In the genomic region with DNA sequence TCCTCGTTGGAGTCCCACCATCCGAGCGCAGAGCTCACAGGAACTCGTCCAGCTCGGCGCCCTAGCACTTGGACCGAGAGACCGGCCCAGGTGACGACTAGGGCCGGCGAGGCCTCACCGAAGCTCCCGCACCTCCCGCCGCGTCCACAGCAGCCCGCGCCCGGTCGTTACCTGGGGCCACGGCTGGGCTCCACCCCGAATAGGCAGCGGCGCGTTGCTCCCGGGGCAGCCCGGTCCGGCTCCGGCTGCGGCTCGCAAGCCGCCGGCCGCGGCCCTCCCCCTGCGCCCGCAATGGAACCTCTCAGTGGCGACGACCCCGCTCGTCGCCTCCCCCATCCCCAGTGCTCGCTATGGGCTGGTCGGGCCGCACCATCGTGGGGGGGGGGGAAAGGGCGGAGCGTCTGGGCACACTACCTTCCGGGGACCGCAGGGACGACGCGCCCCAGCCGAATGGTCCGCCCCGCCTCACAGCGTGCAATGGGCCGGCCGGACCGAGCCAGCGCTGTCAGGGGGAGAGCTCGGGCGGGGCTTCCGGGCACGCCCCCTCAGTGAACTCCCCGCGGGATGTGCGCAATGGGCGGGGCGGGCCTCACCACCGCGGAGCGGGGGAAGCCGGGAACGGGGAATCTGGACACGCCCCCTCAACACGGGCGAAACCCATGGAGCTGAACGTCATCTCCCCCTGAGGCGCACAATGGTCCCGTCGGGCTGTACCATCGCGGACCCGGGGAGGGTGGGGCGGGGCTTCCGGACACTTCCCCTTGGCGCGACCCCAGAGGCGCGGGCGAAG, we compare ENCODE assay signal across 8 mouse cellular contexts. TPM values are rescaled to one million over a fixed set of nuclear protein-coding genes. Genes with fewer than 3 reads are reported as not detected.
DNase-seq lines count a peak whose midpoint lies in the region; ATAC-seq and TF ChIP-seq lines count a peak whose summit lies in the region.

Rnf44 (minus strand) TSS at position 350 of the 790 bp plus-strand sequence.

- H3K4me2 ChIP-seq in embryonic facial prominence, embryonic 13.5 days, result peak within 1 kb of the TSS; percentile 89
- H3K4me2 ChIP-seq in limb, embryonic 12.5 days, result peak within 1 kb of the TSS; percentile 95
- peak within 1 kb of the TSS; percentile 95 for H3K4me2 ChIP-seq in midbrain, embryonic 15.5 days

- no peak for TF ChIP-seq POLR2A in kidney, adult 2 months (IDR thresholded peaks at IDR 0.05; ENCODE audit: low read depth, low read length)
- TF ChIP-seq POLR2A in spleen, adult 2 months (IDR thresholded peaks at IDR 0.05; ENCODE audit: low read depth, low read length), result peak; percentile 45

- H3K27ac ChIP-seq in embryonic facial prominence, embryonic 13.5 days, result peak within 1 kb of the TSS; percentile 91
- peak within 1 kb of the TSS; percentile 98 for H3K27ac ChIP-seq in kidney, adult 2 months (ENCODE audit: insufficient read depth, low read depth, low read length)
- peak within 1 kb of the TSS; percentile 88 for H3K27ac ChIP-seq in limb, embryonic 12.5 days
- peak within 1 kb of the TSS; percentile 95 for H3K27ac ChIP-seq in midbrain, embryonic 15.5 days
- peak within 1 kb of the TSS; percentile 98 for H3K27ac ChIP-seq in spleen, adult 2 months (ENCODE audit: insufficient read depth, low read length)

- no peaks in the 10 kb centered on the region for H3K36me3 ChIP-seq in embryonic facial prominence, embryonic 13.5 days
- H3K36me3 ChIP-seq in kidney, adult 2 months (ENCODE audit: control insufficient read depth, insufficient read depth, low read length), result no peaks in the 10 kb centered on the region
- no peaks in the 10 kb centered on the region; the same call in 1 of the 2 replicates for H3K36me3 ChIP-seq in limb, embryonic 12.5 days
- H3K36me3 ChIP-seq in midbrain, embryonic 15.5 days (replicated peaks), result no peaks in the 10 kb centered on the region
- H3K36me3 ChIP-seq in spleen, adult 2 months (ENCODE audit: control insufficient read depth, insufficient read depth, low read length), result no peaks in the 10 kb centered on the region

- peak within 1 kb of the TSS; percentile 97 for H3K9ac ChIP-seq in embryonic facial prominence, embryonic 13.5 days
- H3K9ac ChIP-seq in limb, embryonic 12.5 days (replicated peaks), result peak within 1 kb of the TSS; percentile 90
- peak within 1 kb of the TSS; percentile 99 for H3K9ac ChIP-seq in midbrain, embryonic 15.5 days

- ATAC-seq in embryonic facial prominence, embryonic 13.5 days (ENCODE audit: insufficient number of reproducible peaks, insufficient read depth, low FRiP score, low TSS enrichment, low read depth), result peak; percentile 99
- ATAC-seq in limb, embryonic 12.5 days (ENCODE audit: insufficient number of reproducible peaks, insufficient read depth, low FRiP score, low TSS enrichment, low read depth), result peak; percentile 99
- ATAC-seq in midbrain, embryonic 15.5 days (replicated peaks), result peak; percentile 97

- H3K4me3 ChIP-seq in embryonic facial prominence, embryonic 13.5 days, result peak within 1 kb of the TSS; percentile 97
- peak within 1 kb of the TSS; percentile 89 for H3K4me3 ChIP-seq in kidney, adult 2 months (ENCODE audit: insufficient read depth, low read depth, low read length)
- peak within 1 kb of the TSS; percentile 96 for H3K4me3 ChIP-seq in limb, embryonic 12.5 days (replicated peaks)
- peak within 1 kb of the TSS; percentile 100 for H3K4me3 ChIP-seq in midbrain, embryonic 15.5 days
- peak within 1 kb of the TSS; percentile 75 for H3K4me3 ChIP-seq in spleen, adult 2 months (ENCODE audit: extremely low read depth, insufficient read depth, insufficient read length)

- peak; percentile 98 for DNase-seq in 3134 (ENCODE audit: extremely low read depth, insufficient read length, low spot score)
- peak; percentile 99 to 100 for DNase-seq in adrenal gland, postnatal 36 days
- peak; percentile 97 to 99 for DNase-seq in heart, adult 18-20 months
- DNase-seq in kidney, adult 2 months, result peak; percentile 99
- peak; percentile 98 to 99 for DNase-seq in spleen, adult 2 months (ENCODE audit: low read depth in 1 of 2, low spot score in 2 of 2)

- no peaks in the 10 kb centered on the region for H3K27me3 ChIP-seq in embryonic facial prominence, embryonic 13.5 days
- no peaks in the 10 kb centered on the region for H3K27me3 ChIP-seq in kidney, adult 2 months (replicated peaks; ENCODE audit: control insufficient read depth, insufficient read depth, low read length)
- H3K27me3 ChIP-seq in limb, embryonic 12.5 days, result 0 out of 2 replicates have a peak, but pooled peaks cover 6% of the 10 kb centered on the region
- no peaks in the 10 kb centered on the region for H3K27me3 ChIP-seq in midbrain, embryonic 15.5 days (replicated peaks)
- no peaks in the 10 kb centered on the region for H3K27me3 ChIP-seq in spleen, adult 2 months (ENCODE audit: control insufficient read depth, insufficient read depth, low read length)

- H3K4me1 ChIP-seq in embryonic facial prominence, embryonic 13.5 days, result peaks cover 27% of the 10 kb centered on the region
- H3K4me1 ChIP-seq in kidney, adult 2 months (ENCODE audit: control insufficient read depth, insufficient read depth, low read length), result peaks cover 13% of the 10 kb centered on the region; the same call in 1 of the 2 replicates
- peaks cover 18% of the 10 kb centered on the region for H3K4me1 ChIP-seq in limb, embryonic 12.5 days (replicated peaks)
- H3K4me1 ChIP-seq in midbrain, embryonic 15.5 days, result peaks cover 36% of the 10 kb centered on the region
- H3K4me1 ChIP-seq in spleen, adult 2 months (ENCODE audit: control insufficient read depth, insufficient read depth, insufficient read length), result peaks cover 20% of the 10 kb centered on the region

- TF ChIP-seq CTCF in kidney, adult 2 months (conservative IDR thresholded peaks at IDR 0.05; ENCODE audit: insufficient read depth, insufficient read length, low read depth, low read length), result no peak
- no peak for TF ChIP-seq CTCF in spleen, adult 2 months (IDR thresholded peaks at IDR 0.05; ENCODE audit: extremely low read depth, insufficient read depth, insufficient read length, insufficient replicate concordance)

- no peaks in the 10 kb centered on the region for H3K9me3 ChIP-seq in embryonic facial prominence, embryonic 13.5 days
- H3K9me3 ChIP-seq in limb, embryonic 12.5 days, result no peaks in the 10 kb centered on the region
- H3K9me3 ChIP-seq in midbrain, embryonic 15.5 days, result no peaks in the 10 kb centered on the region

- WGBS in embryonic facial prominence, embryonic 13.5 days, result under 1% methylated on average over 87 of the region's 92 CpGs
- WGBS in kidney, adult 2 months, result under 1% methylated on average over 89 of the region's 92 CpGs
- under 1% methylated on average over 87 of the region's 92 CpGs for WGBS in limb, embryonic 12.5 days
- WGBS in midbrain, embryonic 15.5 days, result under 1% methylated on average over 84 of the region's 92 CpGs
- 1% methylated on average over 86 of the region's 92 CpGs for WGBS in spleen, adult 2 months

RNA-seq across cellular contexts. Expression of gene Rnf44, which starts in this region (rescaled TPM):
- 100 to 1,000 TPM; 107 to 120 TPM for total RNA-seq in adrenal gland, postnatal 36 days (2021)
- 58.3 and 62.8 TPM in 2 replicates for polyA plus RNA-seq in embryonic facial prominence, embryonic 13.5 days (2015; fragmentation: Nextera tagmentation; extraction: Ambion mirVana)
- 10 to 100 TPM; 55.1 to 55.9 TPM for total RNA-seq in heart, adult 18-20 months (2021)
- polyA plus RNA-seq in kidney, adult 2 months (2012; rRNA removed), result 191 and 192 TPM in 2 replicates
- polyA plus RNA-seq in limb, embryonic 12.5 days (2016; fragmentation: Nextera tagmentation; extraction: Ambion mirVana), result 70.0 and 71.8 TPM in 2 replicates
- polyA plus RNA-seq in midbrain, embryonic 15.5 days (2015; fragmentation: Nextera tagmentation; extraction: Ambion mirVana), result 92.2 and 97.3 TPM in 2 replicates
- 262 and 359 TPM in 2 replicates for polyA plus RNA-seq in spleen, adult 2 months (2012; rRNA removed)

Comparison
In these comparisons a context has a peak if more than half of its experiments do, and no peak if none do; other contexts are left out.
1. Peak in every context shown above with its lines: DNase-seq, ATAC-seq, H3K4me3 ChIP-seq and H3K27ac ChIP-seq.